Mouse (Mus musculus): Measurements from ENCODE around the gene Zbtb7a. TPM values are rescaled to one million over a fixed set of nuclear protein-coding genes. Genes with fewer than 3 reads are reported as not detected.

Gene Zbtb7a
- 26.5 TPM for polyA plus RNA-seq (2014; fragmentation: Illumina TruSeq; extraction: RNeasy Lipid Tissue Mini Kit (QIAGEN cat#74804); ENCODE audit: low read depth, low replicate concordance)

GRCm38 (mm10) chr10:81134966-81135681, at the start of gene Zbtb7a:
TSS of gene Zbtb7a (plus strand) at chr10:81135220.

GRCm38 (mm10) chr10:81105565-81106112, 29.4 kb upstream of the Zbtb7a start, which contains the start of gene Map2k2:
TSS of gene Map2k2 (plus strand) at chr10:81105915.

GRCm38 (mm10) chr10:81167200-81168086, 32.4 kb downstream of the Zbtb7a start, which contains the start of gene Pias4:
TSS of gene Pias4 (minus strand) at chr10:81167923.

GRCm38 (mm10) chr10:81176466-81177271, 41.6 kb downstream of the Zbtb7a start, which contains the start of gene Eef2:
TSS of gene Eef2 (plus strand) at chr10:81176631.

GRCm38 (mm10) chr10:81182336-81183333, 47.6 kb downstream of the Zbtb7a start, which contains the start of gene Dapk3:
TSS of gene Dapk3 (plus strand) at chr10:81183005.

GRCm38 (mm10) chr10:81183805-81184204, 48.8 kb downstream of the Zbtb7a start, which contains the start of gene 4930442H23Rik:
TSS of gene 4930442H23Rik (minus strand) at chr10:81183849.

GRCm38 (mm10) chr10:81201807-81202758, 67.1 kb downstream of the Zbtb7a start, which contains the start of gene Nmrk2:
TSS of gene Nmrk2 (minus strand) at chr10:81202051.

Other genes with a start within 250 kb of the Zbtb7a start
- 135 TPM for gene Timm13, start 234.3 kb upstream of the Zbtb7a start, polyA plus RNA-seq (2014; fragmentation: Illumina TruSeq; extraction: RNeasy Lipid Tissue Mini Kit (QIAGEN cat#74804); ENCODE audit: low read depth, low replicate concordance)
- gene Lmnb2, start 217.0 kb upstream of the Zbtb7a start, polyA plus RNA-seq (2014; fragmentation: Illumina TruSeq; extraction: RNeasy Lipid Tissue Mini Kit (QIAGEN cat#74804); ENCODE audit: low read depth, low replicate concordance) = 11.7 TPM
- gene Gadd45b, start 205.1 kb upstream of the Zbtb7a start, polyA plus RNA-seq (2014; fragmentation: Illumina TruSeq; extraction: RNeasy Lipid Tissue Mini Kit (QIAGEN cat#74804); ENCODE audit: low read depth, low replicate concordance) = 7.9 TPM
- gene Gng7, start 120.3 kb upstream of the Zbtb7a start, polyA plus RNA-seq (2014; fragmentation: Illumina TruSeq; extraction: RNeasy Lipid Tissue Mini Kit (QIAGEN cat#74804); ENCODE audit: low read depth, low replicate concordance) = 5.7 TPM
- not detected for gene Diras1, start 109.6 kb upstream of the Zbtb7a start, polyA plus RNA-seq (2014; fragmentation: Illumina TruSeq; extraction: RNeasy Lipid Tissue Mini Kit (QIAGEN cat#74804); ENCODE audit: low read depth, low replicate concordance)
- 17.6 TPM for gene Slc39a3, start 97.8 kb upstream of the Zbtb7a start, polyA plus RNA-seq (2014; fragmentation: Illumina TruSeq; extraction: RNeasy Lipid Tissue Mini Kit (QIAGEN cat#74804); ENCODE audit: low read depth, low replicate concordance)
- 94.7 TPM for gene Sgta, start 75.0 kb upstream of the Zbtb7a start, polyA plus RNA-seq (2014; fragmentation: Illumina TruSeq; extraction: RNeasy Lipid Tissue Mini Kit (QIAGEN cat#74804); ENCODE audit: low read depth, low replicate concordance)
- gene Thop1, start 65.2 kb upstream of the Zbtb7a start, polyA plus RNA-seq (2014; fragmentation: Illumina TruSeq; extraction: RNeasy Lipid Tissue Mini Kit (QIAGEN cat#74804); ENCODE audit: low read depth, low replicate concordance) = 18.0 TPM
- gene Creb3l3, start 36.3 kb upstream of the Zbtb7a start, polyA plus RNA-seq (2014; fragmentation: Illumina TruSeq; extraction: RNeasy Lipid Tissue Mini Kit (QIAGEN cat#74804); ENCODE audit: low read depth, low replicate concordance) = 0.15 TPM
- 98.4 TPM for gene Map2k2, start 29.3 kb upstream of the Zbtb7a start, polyA plus RNA-seq (2014; fragmentation: Illumina TruSeq; extraction: RNeasy Lipid Tissue Mini Kit (QIAGEN cat#74804); ENCODE audit: low read depth, low replicate concordance)
- gene Pias4, start 32.7 kb downstream of the Zbtb7a start, polyA plus RNA-seq (2014; fragmentation: Illumina TruSeq; extraction: RNeasy Lipid Tissue Mini Kit (QIAGEN cat#74804); ENCODE audit: low read depth, low replicate concordance) = 23.4 TPM
- gene Eef2, start 41.4 kb downstream of the Zbtb7a start, polyA plus RNA-seq (2014; fragmentation: Illumina TruSeq; extraction: RNeasy Lipid Tissue Mini Kit (QIAGEN cat#74804); ENCODE audit: low read depth, low replicate concordance) = 1,511 TPM
- 50.3 TPM for gene Dapk3, start 47.8 kb downstream of the Zbtb7a start, polyA plus RNA-seq (2014; fragmentation: Illumina TruSeq; extraction: RNeasy Lipid Tissue Mini Kit (QIAGEN cat#74804); ENCODE audit: low read depth, low replicate concordance)
- not detected for gene 4930442H23Rik, start 48.6 kb downstream of the Zbtb7a start, polyA plus RNA-seq (2014; fragmentation: Illumina TruSeq; extraction: RNeasy Lipid Tissue Mini Kit (QIAGEN cat#74804); ENCODE audit: low read depth, low replicate concordance)
- not detected for gene Nmrk2, start 66.8 kb downstream of the Zbtb7a start, polyA plus RNA-seq (2014; fragmentation: Illumina TruSeq; extraction: RNeasy Lipid Tissue Mini Kit (QIAGEN cat#74804); ENCODE audit: low read depth, low replicate concordance)
- not detected for gene Atcay, start 95.6 kb downstream of the Zbtb7a start, polyA plus RNA-seq (2014; fragmentation: Illumina TruSeq; extraction: RNeasy Lipid Tissue Mini Kit (QIAGEN cat#74804); ENCODE audit: low read depth, low replicate concordance)
- gene Zfr2, start 97.9 kb downstream of the Zbtb7a start, polyA plus RNA-seq (2014; fragmentation: Illumina TruSeq; extraction: RNeasy Lipid Tissue Mini Kit (QIAGEN cat#74804); ENCODE audit: low read depth, low replicate concordance) = 11.6 TPM
- 2.8 TPM for gene Matk, start 117.7 kb downstream of the Zbtb7a start, polyA plus RNA-seq (2014; fragmentation: Illumina TruSeq; extraction: RNeasy Lipid Tissue Mini Kit (QIAGEN cat#74804); ENCODE audit: low read depth, low replicate concordance)
- 87.0 TPM for gene Mrpl54, start 131.7 kb downstream of the Zbtb7a start, polyA plus RNA-seq (2014; fragmentation: Illumina TruSeq; extraction: RNeasy Lipid Tissue Mini Kit (QIAGEN cat#74804); ENCODE audit: low read depth, low replicate concordance)
- gene Apba3, start 131.7 kb downstream of the Zbtb7a start, polyA plus RNA-seq (2014; fragmentation: Illumina TruSeq; extraction: RNeasy Lipid Tissue Mini Kit (QIAGEN cat#74804); ENCODE audit: low read depth, low replicate concordance) = 47.8 TPM
- 24.4 TPM for gene Tjp3, start 156.4 kb downstream of the Zbtb7a start, polyA plus RNA-seq (2014; fragmentation: Illumina TruSeq; extraction: RNeasy Lipid Tissue Mini Kit (QIAGEN cat#74804); ENCODE audit: low read depth, low replicate concordance)
- 44.2 TPM for gene Pip5k1c, start 157.7 kb downstream of the Zbtb7a start, polyA plus RNA-seq (2014; fragmentation: Illumina TruSeq; extraction: RNeasy Lipid Tissue Mini Kit (QIAGEN cat#74804); ENCODE audit: low read depth, low replicate concordance)
- 18.5 TPM for gene Cactin, start 185.9 kb downstream of the Zbtb7a start, polyA plus RNA-seq (2014; fragmentation: Illumina TruSeq; extraction: RNeasy Lipid Tissue Mini Kit (QIAGEN cat#74804); ENCODE audit: low read depth, low replicate concordance)
- gene Tbxa2r, start 193.5 kb downstream of the Zbtb7a start, polyA plus RNA-seq (2014; fragmentation: Illumina TruSeq; extraction: RNeasy Lipid Tissue Mini Kit (QIAGEN cat#74804); ENCODE audit: low read depth, low replicate concordance) = 2.7 TPM
- 1.1 TPM for gene Gipc3, start 208.0 kb downstream of the Zbtb7a start, polyA plus RNA-seq (2014; fragmentation: Illumina TruSeq; extraction: RNeasy Lipid Tissue Mini Kit (QIAGEN cat#74804); ENCODE audit: low read depth, low replicate concordance)
- gene Hmg20b, start 215.3 kb downstream of the Zbtb7a start, polyA plus RNA-seq (2014; fragmentation: Illumina TruSeq; extraction: RNeasy Lipid Tissue Mini Kit (QIAGEN cat#74804); ENCODE audit: low read depth, low replicate concordance) = 63.1 TPM
- gene Mfsd12, start 222.3 kb downstream of the Zbtb7a start, polyA plus RNA-seq (2014; fragmentation: Illumina TruSeq; extraction: RNeasy Lipid Tissue Mini Kit (QIAGEN cat#74804); ENCODE audit: low read depth, low replicate concordance) = 22.3 TPM
- gene 4930404N11Rik, start 230.6 kb downstream of the Zbtb7a start, polyA plus RNA-seq (2014; fragmentation: Illumina TruSeq; extraction: RNeasy Lipid Tissue Mini Kit (QIAGEN cat#74804); ENCODE audit: low read depth, low replicate concordance) = 2.1 TPM
- 22.5 TPM for gene Fzr1, start 243.3 kb downstream of the Zbtb7a start, polyA plus RNA-seq (2014; fragmentation: Illumina TruSeq; extraction: RNeasy Lipid Tissue Mini Kit (QIAGEN cat#74804); ENCODE audit: low read depth, low replicate concordance)
- gene Dohh, start 249.2 kb downstream of the Zbtb7a start, polyA plus RNA-seq (2014; fragmentation: Illumina TruSeq; extraction: RNeasy Lipid Tissue Mini Kit (QIAGEN cat#74804); ENCODE audit: low read depth, low replicate concordance) = 66.8 TPM
- 2.8 TPM for gene Gm48551, start 249.2 kb downstream of the Zbtb7a start, polyA plus RNA-seq (2014; fragmentation: Illumina TruSeq; extraction: RNeasy Lipid Tissue Mini Kit (QIAGEN cat#74804); ENCODE audit: low read depth, low replicate concordance)

Data from adipose tissue, adult 10 weeks (tissue).